Mouse (Mus musculus) left cerebral cortex, postnatal 14 days (tissue): ENCODE results near the gene Dcxr. TPM values are rescaled to one million over a fixed set of nuclear protein-coding genes. Genes with fewer than 3 reads are reported as not detected.
"Not testable (repeated sequence)": the region's sequence is repeated elsewhere in the genome, so short reads cannot be mapped to it uniquely, and the experiment has no call there.

ENCODE experiments used
- DNase-seq, 2 experiments: peaks; one replicate each; pipeline ENCODE4 v3.0.0; 2021 to 2022; ENCODE audit warnings: low spot score in 2 of 2, mixed read lengths in 1 of 2
- intact Hi-C: fragments of 180-260 bp; cut with DNase I; formaldehyde crosslinking; loops from one replicate; pipeline ENCODE4 v1.15.1; 2025
- total RNA-seq, 2 experiments: library from RNA; stranded (reverse); gene quantifications; 2 replicates each; pipeline ENCODE4 v1.2.3; 2021

Gene Dcxr
- total RNA-seq, 2 experiments from 2014 or later = 5.7 to 7.8 TPM

DNA sequence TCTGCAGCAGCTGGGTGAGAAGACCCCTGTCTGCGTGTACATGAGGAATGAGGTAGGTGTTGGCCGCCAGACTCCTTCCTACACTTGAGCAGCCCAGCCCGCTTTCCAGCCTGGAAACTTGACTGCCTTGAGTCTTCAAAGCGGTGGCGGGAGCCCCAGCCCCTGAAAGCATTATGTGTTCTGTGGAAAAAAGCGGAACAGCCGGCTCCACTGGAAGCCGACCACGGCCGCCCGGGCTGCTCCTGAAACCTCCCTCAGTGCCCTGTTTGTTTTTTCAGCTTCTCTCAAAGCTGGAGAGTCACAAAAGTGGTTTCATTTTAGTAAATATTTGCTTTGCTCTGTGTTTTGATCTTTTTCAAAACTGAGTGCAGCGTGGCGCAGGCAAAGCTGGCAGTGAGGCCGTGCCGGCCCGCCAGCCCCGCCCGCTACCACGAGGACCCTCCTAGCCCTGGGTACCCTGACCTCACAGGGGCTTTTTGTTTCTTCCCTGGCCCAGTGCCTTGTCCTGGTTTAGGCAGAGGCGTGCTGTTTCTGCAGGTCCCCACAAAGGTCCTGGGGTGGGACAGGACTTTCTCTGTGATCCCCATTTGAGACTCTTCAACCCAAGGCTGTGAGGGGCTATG is 40.3 kb downstream of the Dcxr start:
- DNase-seq = no peak
- intact Hi-C loops = no loop called here

- intact Hi-C loops = no loop called here
- DNase-seq = no peak
These were observed 42.4 kb downstream of the Dcxr start for GRCm38 (mm10) chr11:120684660-120685059.

- intact Hi-C loops = no loop called here
- DNase-seq = no peak
These were observed 43.0 kb downstream of the Dcxr start for GRCm38 (mm10) chr11:120684086-120684485.

DNA sequence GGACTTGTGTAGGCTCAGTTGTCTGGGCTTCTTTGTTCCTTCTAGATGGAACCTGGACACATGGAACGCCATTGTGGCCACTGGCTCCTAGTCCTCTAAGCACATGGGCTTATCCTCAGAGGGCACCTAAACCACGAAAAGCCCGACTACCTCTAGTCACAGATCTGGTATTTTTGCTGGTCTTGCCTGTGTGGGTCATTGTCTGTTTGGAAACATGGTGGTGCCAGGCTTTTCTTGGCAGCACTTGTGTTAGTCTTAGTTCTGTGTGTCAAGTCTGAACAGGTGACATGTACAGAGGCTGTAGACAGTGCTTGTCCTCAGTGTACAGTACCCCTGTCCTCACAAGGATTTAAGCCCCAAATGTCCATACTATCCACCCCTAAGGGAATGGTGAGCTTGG is 43.5 kb downstream of the Dcxr start:
- intact Hi-C loops = no loop called here
- DNase-seq = no peak

- intact Hi-C loops = no loop called here
- no peak for DNase-seq
These were observed 44.4 kb downstream of the Dcxr start for GRCm38 (mm10) chr11:120682683-120683082.

DNA sequence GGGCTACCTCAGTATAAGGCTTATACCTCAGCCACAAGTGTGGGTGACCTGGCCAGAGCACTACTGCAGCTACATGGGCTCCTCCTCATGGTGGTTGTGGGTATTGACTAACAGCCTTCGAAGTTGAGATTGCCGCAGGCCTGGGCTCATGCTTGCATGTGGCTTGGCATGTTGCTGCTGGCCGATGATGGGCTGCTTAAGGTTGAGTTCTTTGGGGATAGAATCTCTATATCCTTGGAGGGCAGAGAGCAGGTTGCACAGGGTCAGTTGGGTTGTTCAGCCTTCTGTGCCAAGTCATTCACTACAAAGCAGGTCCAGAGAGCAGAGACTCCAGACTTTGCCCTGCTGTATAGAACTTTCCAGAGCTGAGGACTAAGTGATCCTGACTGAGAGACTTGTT is 47.2 kb downstream of the Dcxr start:
- intact Hi-C loops = no loop called here
- no peak for DNase-seq

DNA sequence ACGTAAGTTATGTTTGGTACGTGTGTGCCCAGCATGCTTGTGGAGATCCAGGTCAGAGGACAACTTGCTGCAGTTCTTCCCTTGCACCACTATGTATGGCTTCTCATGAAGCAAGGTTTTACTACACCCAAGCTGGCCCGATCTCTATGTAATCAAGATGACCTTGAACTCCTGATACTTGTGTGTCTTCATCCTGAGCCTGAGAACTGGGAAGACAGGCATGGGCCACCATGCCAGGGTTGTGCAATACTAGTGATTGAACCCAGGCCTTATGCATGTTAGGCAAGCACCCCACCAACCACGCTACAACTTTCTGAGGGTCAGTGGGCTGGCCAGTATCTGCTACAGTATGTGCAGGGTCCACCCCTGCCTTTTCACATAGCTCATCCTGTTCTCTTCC is 50.1 kb downstream of the Dcxr start:
- intact Hi-C loops = no loop called here
- DNase-seq = no peak

- intact Hi-C loops, DNase-seq: not testable (repeated sequence)
These were observed 51.2 kb downstream of the Dcxr start for GRCm38 (mm10) chr11:120675875-120676274.

Other genes starting within 250 kb of the Dcxr start
- 10 to 100 TPM; 74.6 to 78.2 TPM for gene Mrpl12, start 242.7 kb downstream of the Dcxr start, total RNA-seq
- gene Slc25a10, start 235.4 kb downstream of the Dcxr start, total RNA-seq = 10 to 100 TPM; 19.2 to 22.3 TPM
- under 1 TPM; 0.17 to 0.18 TPM for gene Gcgr, start 196.6 kb downstream of the Dcxr start, total RNA-seq
- 100 to 1,000 TPM in 1 of 2 experiments, 10 to 100 TPM in 1; 95.9 to 101 TPM for gene Mcrip1, start 177.6 kb downstream of the Dcxr start, total RNA-seq
- not detected for gene Ppp1r27, start 176.1 kb downstream of the Dcxr start, total RNA-seq
- gene P4hb, start 154.0 kb downstream of the Dcxr start, total RNA-seq = 100 to 1,000 TPM; 125 to 127 TPM
- 100 to 1,000 TPM; 397 to 401 TPM for gene Arhgdia, start 145.7 kb downstream of the Dcxr start, total RNA-seq
- gene Alyref, start 128.9 kb downstream of the Dcxr start, total RNA-seq = 10 to 100 TPM; 65.4 to 72.9 TPM
- 100 to 1,000 TPM in 1 of 2 experiments, 10 to 100 TPM in 1; 99.6 to 100 TPM for gene Anapc11, start 128.9 kb downstream of the Dcxr start, total RNA-seq
- 1 to 10 TPM in 1 of 2 experiments, under 1 TPM in 1; 0.97 to 1.0 TPM for gene Npb, start 118.8 kb downstream of the Dcxr start, total RNA-seq
- 100 to 1,000 TPM; 131 to 134 TPM for gene Pcyt2, start 109.3 kb downstream of the Dcxr start, total RNA-seq
- 10 to 100 TPM; 34.7 to 42.4 TPM for gene Sirt7, start 102.0 kb downstream of the Dcxr start, total RNA-seq
- gene Mafg, start 93.7 kb downstream of the Dcxr start, total RNA-seq = 10 to 100 TPM; 84.3 to 94.3 TPM
- gene Pycr1, start 83.5 kb downstream of the Dcxr start, total RNA-seq = 1 to 10 TPM; 3.8 to 4.0 TPM
- gene Myadml2, start 79.1 kb downstream of the Dcxr start, total RNA-seq = 1 to 10 TPM; 5.9 to 6.0 TPM
- 1 to 10 TPM; 5.7 to 8.9 TPM for gene Notum, start 66.1 kb downstream of the Dcxr start, total RNA-seq
- 10 to 100 TPM; 50.0 to 59.5 TPM for gene Aspscr1, start 54.3 kb downstream of the Dcxr start, total RNA-seq
- 10 to 100 TPM; 26.8 to 30.2 TPM for gene Cenpx, start 13.5 kb downstream of the Dcxr start, total RNA-seq
- gene Lrrc45, start 13.4 kb downstream of the Dcxr start, total RNA-seq = 10 to 100 TPM; 57.2 to 60.1 TPM
- 10 to 100 TPM; 92.2 to 99.5 TPM for gene Rac3, start 5.8 kb downstream of the Dcxr start, total RNA-seq
- 1 to 10 TPM; 1.5 to 3.0 TPM for gene Cbr2, start 4.8 kb upstream of the Dcxr start, total RNA-seq
- 10 to 100 TPM; 25.9 to 30.1 TPM for gene Hmga1b, start 35.5 kb upstream of the Dcxr start, total RNA-seq
- 10 to 100 TPM; 75.3 to 79.6 TPM for gene Rfng, start 56.9 kb upstream of the Dcxr start, total RNA-seq
- 100 to 1,000 TPM; 141 to 144 TPM for gene Gps1, start 57.0 kb upstream of the Dcxr start, total RNA-seq
- gene Dus1l, start 69.1 kb upstream of the Dcxr start, total RNA-seq = 10 to 100 TPM; 44.2 to 49.0 TPM
- 100 to 1,000 TPM; 207 to 211 TPM for gene Fasn, start 97.3 kb upstream of the Dcxr start, total RNA-seq
- 1 to 10 TPM; 6.2 to 7.0 TPM for gene Ccdc57, start 205.6 kb upstream of the Dcxr start, total RNA-seq
- 1 to 10 TPM; 3.2 to 4.2 TPM for gene Slc16a3, start 221.2 kb upstream of the Dcxr start, total RNA-seq